In genomic region chr4:117120052-117120444, GRCm38 (mm10) we compare ENCODE assay signal across 1 mouse cellular context.
TF ChIP-seq lines count a peak whose summit lies in the region.

No protein-coding gene starts in this region.

TF ChIP-seq in MEL, 35 proteins besides CTCF, POLR2A, EP300 and RAD21:
- no peak for TF ChIP-seq MYC (IDR thresholded peaks at IDR 0.05; ENCODE audit: low read depth, low read length)
- TF ChIP-seq GATA1 (IDR thresholded peaks at IDR 0.05; ENCODE audit: low read depth, low read length): peak; percentile 31; the same call in 1 of the 2 replicates
